Mouse (Mus musculus) limb, embryonic 13.5 days (tissue): ENCODE results near the gene Kctd15. TPM values are rescaled to one million over a fixed set of nuclear protein-coding genes. Genes with fewer than 3 reads are reported as not detected.

Experiments
- ATAC-seq: fragments of 200-750 bp; cut with Nextera tagmentation; 2 replicates; pipeline ENCODE4 v1.8.0; 2017; ENCODE audit warnings: low read depth, moderate number of reproducible peaks, moderate TSS enrichment; ENCODE audit not compliant: low FRiP score
- H3K27ac ChIP-seq: fragments of 300-500 bp; sonication (generic); 2 replicates; pipeline ENCODE4 v1.5.1; 2015; ENCODE audit warnings: inconsistent platforms, mild to moderate bottlenecking, moderate library complexity
- H3K27me3 ChIP-seq: fragments of 300-500 bp; sonication (generic); 2 replicates; pipeline ENCODE4 v1.6.1; 2015; ENCODE audit warnings: mild to moderate bottlenecking, inconsistent platforms
- H3K36me3 ChIP-seq: fragments of 300-500 bp; sonication (generic); 2 replicates; pipeline ENCODE4 v1.6.1; 2015; ENCODE audit warnings: inconsistent platforms, mild to moderate bottlenecking, moderate library complexity
- H3K4me1 ChIP-seq: fragments of 300-500 bp; sonication (generic); 2 replicates; pipeline ENCODE4 v1.6.1; 2015; ENCODE audit warnings: inconsistent platforms
- H3K4me2 ChIP-seq: fragments of 300-500 bp; sonication (generic); replicated peaks from 2 replicates; pipeline ENCODE4 v1.6.1; 2015; ENCODE audit warnings: inconsistent platforms, mild to moderate bottlenecking, moderate library complexity
- H3K4me3 ChIP-seq: fragments of 300-500 bp; sonication (generic); 2 replicates; pipeline ENCODE4 v1.5.1; 2015; ENCODE audit warnings: moderate library complexity, mild to moderate bottlenecking, inconsistent platforms
- H3K9ac ChIP-seq: fragments of 300-500 bp; sonication (generic); 2 replicates; pipeline ENCODE4 v1.6.1; 2015; ENCODE audit warnings: mild to moderate bottlenecking, inconsistent platforms
- H3K9me3 ChIP-seq: fragments of 300-500 bp; sonication (generic); 2 replicates; pipeline ENCODE4 v1.6.1; 2016; ENCODE audit warnings: inconsistent platforms
- WGBS: fragments of 180-500 bp; shearing (Covaris S2); methylation state at CpG from one replicate; pipeline ENCODE4 v1.1.7; 2015; 5-methylcytosine and 5-hydroxymethylcytosine counted together
- polyA plus RNA-seq: library from polyadenylated mRNA; unstranded; fragments of >200 nt; fragmentation: Nextera tagmentation; extraction: Ambion mirVana; gene quantifications from 2 replicates; pipeline ENCODE4 v1.2.1, GENCODE M21; 2015

Gene Kctd15
- polyA plus RNA-seq = 42.8 and 45.7 TPM in 2 replicates

- ATAC-seq = no peak
- H3K36me3 ChIP-seq = no peaks in the 10 kb centered on the region
- H3K9me3 ChIP-seq = no peaks in the 10 kb centered on the region
- H3K4me1 ChIP-seq = peaks cover 11% of the 10 kb centered on the region
- peak within 1 kb of the TSS; percentile 94; the same call in 1 of the 2 replicates for H3K9ac ChIP-seq
- H3K27ac ChIP-seq = peak within 1 kb of the TSS; percentile 99
- peak within 1 kb of the TSS; percentile 88 for H3K4me2 ChIP-seq
- peak within 1 kb of the TSS; percentile 82 for H3K4me3 ChIP-seq
- no peaks in the 10 kb centered on the region for H3K27me3 ChIP-seq
- 64% methylated on average over 5 of the region's 5 CpGs for WGBS
Measured at GRCm38 (mm10) chr7:34656632-34657031, at the start of gene Kctd15. Gene Kctd15, minus strand, starts transcription at chr7:34656732.

DNA sequence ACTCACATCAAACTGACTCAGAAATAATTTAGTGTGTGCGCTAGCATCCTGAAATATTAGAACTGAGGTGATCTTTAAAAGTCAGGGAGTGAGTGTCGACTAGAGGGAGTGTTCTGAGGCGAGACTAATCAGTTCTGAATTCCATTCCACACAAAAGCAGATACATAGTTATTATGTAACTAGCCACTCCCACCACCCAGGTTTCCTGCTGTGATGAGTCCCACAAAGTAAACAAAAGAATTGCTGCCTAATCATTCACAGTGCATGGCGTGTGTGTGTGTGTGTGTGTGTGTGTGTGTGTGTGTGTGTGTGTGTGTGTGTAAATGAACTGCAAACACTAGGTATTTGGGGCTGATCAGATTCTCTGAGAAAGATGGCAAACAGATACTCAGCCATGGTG lies 47.9 kb upstream of the Kctd15 start:
- peaks cover 22% of the 10 kb centered on the region for H3K27me3 ChIP-seq
- ATAC-seq = no peak
- H3K4me1 ChIP-seq = peaks cover 11% of the 10 kb centered on the region
- H3K9ac ChIP-seq = no peak overlapping the region
- 50% methylated on average over 4 of the region's 4 CpGs for WGBS
- H3K4me2 ChIP-seq = no peak overlapping the region
- no peak overlapping the region for H3K27ac ChIP-seq
- H3K36me3 ChIP-seq = no peaks in the 10 kb centered on the region
- H3K9me3 ChIP-seq = no peaks in the 10 kb centered on the region; the same call in 1 of the 2 replicates
- no peak overlapping the region for H3K4me3 ChIP-seq

DNA sequence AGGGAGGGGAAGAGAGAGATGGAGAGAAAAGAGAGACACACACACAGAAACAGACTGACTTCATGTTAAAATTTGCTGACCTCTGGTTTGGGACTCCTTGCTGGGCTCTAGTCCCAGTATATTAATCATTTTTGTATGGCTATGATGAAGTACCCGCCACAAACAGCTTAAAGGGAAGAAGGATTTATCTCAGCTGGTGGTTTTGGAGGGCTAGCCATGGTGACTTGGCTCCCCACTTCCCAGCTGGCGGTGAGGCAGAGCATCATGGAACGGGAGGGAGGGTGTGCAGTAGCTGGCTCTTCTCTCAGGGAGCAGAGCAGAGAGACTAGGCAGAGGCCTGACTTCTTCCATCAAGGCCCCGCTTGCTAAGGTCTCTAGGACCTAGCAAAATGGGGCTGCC lies 46.9 kb upstream of the Kctd15 start:
- H3K27me3 ChIP-seq = peaks cover 15% of the 10 kb centered on the region
- no peak for ATAC-seq
- H3K4me1 ChIP-seq = peaks cover 11% of the 10 kb centered on the region
- H3K27ac ChIP-seq = no peak overlapping the region
- no peaks in the 10 kb centered on the region; the same call in 1 of the 2 replicates for H3K9me3 ChIP-seq
- no peak overlapping the region for H3K4me2 ChIP-seq
- no peaks in the 10 kb centered on the region for H3K36me3 ChIP-seq
- WGBS = 69% methylated on average over 4 of the region's 4 CpGs
- H3K4me3 ChIP-seq = no peak overlapping the region
- H3K9ac ChIP-seq = no peak overlapping the region

GRCm38 (mm10) chr7:34702718-34703351 lies 46.3 kb upstream of the Kctd15 start:
- Histone ChIP-seq H3K9me3 (no peaks in the 10 kb centered on the region; the same call in 1 of the 2 replicates), H3K9ac (no peak overlapping the region), H3K4me2 (no peak overlapping the region), H3K27me3 (peaks cover 13% of the 10 kb centered on the region), H3K4me3 (no peak overlapping the region), H3K36me3 (no peaks in the 10 kb centered on the region), H3K27ac (no peak overlapping the region), H3K4me1 (peaks cover 11% of the 10 kb centered on the region)
- 20% methylated on average over 11 of the region's 11 CpGs for WGBS
- peak; percentile 15; the same call in 1 of the 2 replicates for ATAC-seq

GRCm38 (mm10) chr7:34699888-34700287 lies 43.4 kb upstream of the Kctd15 start:
- Histone ChIP-seq H3K4me3 (no peak overlapping the region), H3K9ac (no peak overlapping the region), H3K4me2 (no peak overlapping the region), H3K4me1 (peaks cover 4% of the 10 kb centered on the region), H3K9me3 (no peaks in the 10 kb centered on the region), H3K27ac (no peak overlapping the region), H3K27me3 (peaks cover 13% of the 10 kb centered on the region), H3K36me3 (no peaks in the 10 kb centered on the region)
- ATAC-seq = no peak
- 69% methylated on average over 3 of the region's 3 CpGs for WGBS

DNA sequence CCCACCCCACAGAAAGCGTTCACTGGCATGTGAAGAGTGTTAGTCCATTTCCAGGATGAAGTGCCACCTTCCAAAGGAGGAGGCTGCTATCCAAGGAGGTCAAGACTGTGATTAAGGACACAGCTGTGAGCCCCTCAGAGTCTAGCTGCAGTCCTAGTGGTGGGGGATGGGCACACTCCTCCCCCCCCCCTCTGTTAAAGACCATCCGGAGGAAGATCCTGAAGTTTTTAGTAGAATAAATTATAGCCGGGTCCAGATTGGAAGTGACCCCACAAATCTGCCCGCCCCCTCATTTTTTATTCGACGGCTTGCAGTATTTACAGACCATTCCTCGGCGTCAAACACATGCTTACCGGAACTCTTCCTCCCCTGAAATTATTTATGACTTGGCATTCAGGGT lies 41.7 kb upstream of the Kctd15 start:
- WGBS = 63% methylated on average over 9 of the region's 9 CpGs
- ATAC-seq = no peak
- H3K4me1 ChIP-seq = no peaks in the 10 kb centered on the region

GRCm38 (mm10) chr7:34696086-34696485 lies 39.6 kb upstream of the Kctd15 start:
- H3K9me3 ChIP-seq = no peaks in the 10 kb centered on the region

More for the DNA sequence above, 41.7 kb upstream of the Kctd15 start:
- peaks cover 9% of the 10 kb centered on the region for H3K27me3 ChIP-seq
- H3K4me2 ChIP-seq = no peak overlapping the region
- H3K36me3 ChIP-seq = no peaks in the 10 kb centered on the region
- H3K4me3 ChIP-seq = no peak overlapping the region
- no peak overlapping the region for H3K27ac ChIP-seq
- H3K9me3 ChIP-seq = no peaks in the 10 kb centered on the region
- H3K9ac ChIP-seq = no peak overlapping the region

DNA sequence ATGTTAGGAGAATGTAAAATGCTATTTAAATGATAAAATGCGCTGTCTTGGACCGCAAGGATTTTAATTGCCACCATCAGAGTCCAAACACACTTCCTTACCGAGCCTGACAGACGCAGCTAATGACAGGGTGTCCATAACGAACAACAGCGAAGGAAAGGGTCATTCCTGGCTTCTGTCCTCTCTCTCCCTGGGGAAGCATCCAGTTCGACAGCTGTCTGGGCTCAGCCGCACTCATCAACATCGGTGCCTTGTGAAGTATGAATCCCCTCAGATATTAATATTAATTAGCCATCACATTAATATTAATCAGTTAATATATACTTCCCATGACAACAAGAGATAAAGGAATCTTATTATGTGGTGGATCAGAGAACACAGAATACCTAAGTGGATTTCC lies 38.4 kb upstream of the Kctd15 start:
- 0 out of 2 replicates have a peak, but pooled peaks cover 10% of the 10 kb centered on the region for H3K27me3 ChIP-seq
- H3K9ac ChIP-seq = no peak overlapping the region
- WGBS = 46% methylated on average over 9 of the region's 9 CpGs
- no peak overlapping the region for H3K27ac ChIP-seq
- no peaks in the 10 kb centered on the region for H3K9me3 ChIP-seq
- 0 out of 2 replicates have a peak, but pooled peaks cover 5% of the 10 kb centered on the region for H3K4me1 ChIP-seq
- ATAC-seq = no peak
- H3K36me3 ChIP-seq = no peaks in the 10 kb centered on the region
- H3K4me3 ChIP-seq = no peak overlapping the region
- H3K4me2 ChIP-seq = no peak overlapping the region

More at GRCm38 (mm10) chr7:34696086-34696485, 39.6 kb upstream of the Kctd15 start:
- H3K4me1 ChIP-seq = 0 out of 2 replicates have a peak, but pooled peaks cover 5% of the 10 kb centered on the region
- H3K36me3 ChIP-seq = no peaks in the 10 kb centered on the region
- H3K9ac ChIP-seq = no peak overlapping the region
- no peak for ATAC-seq
- WGBS = 65% methylated on average over 9 of the region's 9 CpGs
- no peak overlapping the region for H3K4me2 ChIP-seq
- 0 out of 2 replicates have a peak, but pooled peaks cover 10% of the 10 kb centered on the region for H3K27me3 ChIP-seq
- H3K27ac ChIP-seq = no peak overlapping the region
- no peak overlapping the region for H3K4me3 ChIP-seq

GRCm38 (mm10) chr7:34693916-34694315 lies 37.4 kb upstream of the Kctd15 start:
- no peak for ATAC-seq

DNA sequence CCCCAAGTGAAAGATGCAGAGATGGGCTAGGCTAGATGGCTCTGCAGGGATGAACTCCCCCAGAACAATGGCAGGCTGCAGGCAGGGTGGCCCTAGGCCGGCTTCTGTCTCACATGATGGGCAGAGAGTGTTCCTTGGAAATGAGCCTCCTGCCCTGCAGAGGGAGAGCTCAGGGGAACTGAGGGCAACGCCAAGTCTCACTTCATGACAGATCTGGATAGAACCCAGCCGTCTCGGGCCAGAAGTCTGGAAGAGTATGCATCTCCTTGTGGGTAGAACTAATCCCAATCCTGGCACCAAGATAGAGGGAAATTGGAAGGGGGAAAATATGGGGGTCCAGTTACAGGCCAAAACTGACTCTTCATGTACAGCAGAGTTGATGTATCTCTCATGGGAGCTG lies 36.5 kb upstream of the Kctd15 start:
- Histone ChIP-seq H3K27ac (no peak overlapping the region), H3K36me3 (no peaks in the 10 kb centered on the region), H3K4me1 (peaks cover 5% of the 10 kb centered on the region; the same call in 1 of the 2 replicates), H3K9me3 (no peaks in the 10 kb centered on the region), H3K27me3 (0 out of 2 replicates have a peak, but pooled peaks cover 9% of the 10 kb centered on the region), H3K4me2 (no peak overlapping the region), H3K4me3 (no peak overlapping the region), H3K9ac (no peak overlapping the region)
- ATAC-seq = no peak
- 80% methylated on average over 4 of the region's 4 CpGs for WGBS

More at GRCm38 (mm10) chr7:34693916-34694315, 37.4 kb upstream of the Kctd15 start:
- no peak overlapping the region for H3K4me2 ChIP-seq
- no peak overlapping the region for H3K9ac ChIP-seq
- no peak overlapping the region for H3K27ac ChIP-seq
- no peaks in the 10 kb centered on the region for H3K9me3 ChIP-seq
- 96% methylated on average over 13 of the region's 13 CpGs for WGBS
- 0 out of 2 replicates have a peak, but pooled peaks cover 4% of the 10 kb centered on the region for H3K27me3 ChIP-seq
- no peaks in the 10 kb centered on the region for H3K36me3 ChIP-seq
- peaks cover 5% of the 10 kb centered on the region; the same call in 1 of the 2 replicates for H3K4me1 ChIP-seq
- no peak overlapping the region for H3K4me3 ChIP-seq

- no peak overlapping the region for H3K4me2 ChIP-seq
- no peak for ATAC-seq
- H3K27ac ChIP-seq = no peak overlapping the region
- H3K36me3 ChIP-seq = no peaks in the 10 kb centered on the region
- peaks cover 5% of the 10 kb centered on the region; the same call in 1 of the 2 replicates for H3K4me1 ChIP-seq
- 52% methylated on average over 13 of the region's 13 CpGs for WGBS
- 0 out of 2 replicates have a peak, but pooled peaks cover 24% of the 10 kb centered on the region for H3K27me3 ChIP-seq
- H3K9ac ChIP-seq = no peak overlapping the region
- H3K9me3 ChIP-seq = no peaks in the 10 kb centered on the region
- H3K4me3 ChIP-seq = no peak overlapping the region
Measured at GRCm38 (mm10) chr7:34690111-34690510, 33.6 kb upstream of the Kctd15 start.

DNA sequence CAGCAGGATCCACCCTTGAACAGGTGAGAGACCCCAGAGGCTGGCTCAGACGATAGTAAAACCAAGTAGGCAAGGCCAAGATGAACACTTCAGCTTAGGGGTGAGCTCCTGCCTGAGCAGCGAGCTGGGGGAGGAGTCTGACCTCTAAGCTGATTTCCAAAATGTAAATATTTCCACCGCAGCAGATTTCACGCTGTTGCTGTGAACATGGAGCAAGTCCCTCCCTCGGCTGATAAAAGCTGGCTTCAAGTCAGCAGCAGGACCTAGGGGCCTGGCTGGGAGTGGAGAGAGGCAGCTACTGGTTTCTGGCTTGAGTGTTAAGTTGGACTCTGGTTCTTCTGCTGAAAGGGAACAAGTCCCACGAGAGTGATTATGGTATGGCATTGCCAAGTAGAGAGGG lies 32.5 kb upstream of the Kctd15 start:
- no peak overlapping the region for H3K4me2 ChIP-seq

More for the DNA sequence above, 32.5 kb upstream of the Kctd15 start:
- Histone ChIP-seq H3K4me3 (no peak overlapping the region), H3K27me3 (peaks cover 26% of the 10 kb centered on the region; the same call in 1 of the 2 replicates), H3K36me3 (no peaks in the 10 kb centered on the region), H3K27ac (no peak overlapping the region), H3K9ac (no peak overlapping the region), H3K9me3 (no peaks in the 10 kb centered on the region), H3K4me1 (peaks cover 5% of the 10 kb centered on the region; the same call in 1 of the 2 replicates)
- 0 out of 2 replicates have a peak, but pooled peaks have one; percentile 15 for ATAC-seq
- 31% methylated on average over 6 of the region's 6 CpGs for WGBS
